Mouse (Mus musculus) limb, embryonic 13.5 days (tissue): ENCODE data around the gene Pacs2. TPM values are rescaled to one million over a fixed set of nuclear protein-coding genes. Genes with fewer than 3 reads are reported as not detected.

Source experiments
- ATAC-seq: fragments of 200-750 bp; cut with Nextera tagmentation; 2 replicates; pipeline ENCODE4 v1.8.0; 2017; ENCODE audit warnings: low read depth, moderate number of reproducible peaks, moderate TSS enrichment; ENCODE audit not compliant: low FRiP score
- H3K27ac ChIP-seq: fragments of 300-500 bp; sonication (generic); 2 replicates; pipeline ENCODE4 v1.5.1; 2015; ENCODE audit warnings: inconsistent platforms, mild to moderate bottlenecking, moderate library complexity
- H3K27me3 ChIP-seq: fragments of 300-500 bp; sonication (generic); 2 replicates; pipeline ENCODE4 v1.6.1; 2015; ENCODE audit warnings: mild to moderate bottlenecking, inconsistent platforms
- H3K36me3 ChIP-seq: fragments of 300-500 bp; sonication (generic); 2 replicates; pipeline ENCODE4 v1.6.1; 2015; ENCODE audit warnings: inconsistent platforms, mild to moderate bottlenecking, moderate library complexity
- H3K4me1 ChIP-seq: fragments of 300-500 bp; sonication (generic); 2 replicates; pipeline ENCODE4 v1.6.1; 2015; ENCODE audit warnings: inconsistent platforms
- H3K4me2 ChIP-seq: fragments of 300-500 bp; sonication (generic); replicated peaks from 2 replicates; pipeline ENCODE4 v1.6.1; 2015; ENCODE audit warnings: inconsistent platforms, mild to moderate bottlenecking, moderate library complexity
- H3K4me3 ChIP-seq: fragments of 300-500 bp; sonication (generic); 2 replicates; pipeline ENCODE4 v1.5.1; 2015; ENCODE audit warnings: moderate library complexity, mild to moderate bottlenecking, inconsistent platforms
- H3K9ac ChIP-seq: fragments of 300-500 bp; sonication (generic); 2 replicates; pipeline ENCODE4 v1.6.1; 2015; ENCODE audit warnings: mild to moderate bottlenecking, inconsistent platforms
- H3K9me3 ChIP-seq: fragments of 300-500 bp; sonication (generic); 2 replicates; pipeline ENCODE4 v1.6.1; 2016; ENCODE audit warnings: inconsistent platforms
- WGBS: fragments of 180-500 bp; shearing (Covaris S2); methylation state at CpG from one replicate; pipeline ENCODE4 v1.1.7; 2015; 5-methylcytosine and 5-hydroxymethylcytosine counted together
- polyA plus RNA-seq: library from polyadenylated mRNA; unstranded; fragments of >200 nt; fragmentation: Nextera tagmentation; extraction: Ambion mirVana; gene quantifications from 2 replicates; pipeline ENCODE4 v1.2.1, GENCODE M21; 2015

Pacs2 gene
- 14.2 and 16.7 TPM in 2 replicates for polyA plus RNA-seq

DNA sequence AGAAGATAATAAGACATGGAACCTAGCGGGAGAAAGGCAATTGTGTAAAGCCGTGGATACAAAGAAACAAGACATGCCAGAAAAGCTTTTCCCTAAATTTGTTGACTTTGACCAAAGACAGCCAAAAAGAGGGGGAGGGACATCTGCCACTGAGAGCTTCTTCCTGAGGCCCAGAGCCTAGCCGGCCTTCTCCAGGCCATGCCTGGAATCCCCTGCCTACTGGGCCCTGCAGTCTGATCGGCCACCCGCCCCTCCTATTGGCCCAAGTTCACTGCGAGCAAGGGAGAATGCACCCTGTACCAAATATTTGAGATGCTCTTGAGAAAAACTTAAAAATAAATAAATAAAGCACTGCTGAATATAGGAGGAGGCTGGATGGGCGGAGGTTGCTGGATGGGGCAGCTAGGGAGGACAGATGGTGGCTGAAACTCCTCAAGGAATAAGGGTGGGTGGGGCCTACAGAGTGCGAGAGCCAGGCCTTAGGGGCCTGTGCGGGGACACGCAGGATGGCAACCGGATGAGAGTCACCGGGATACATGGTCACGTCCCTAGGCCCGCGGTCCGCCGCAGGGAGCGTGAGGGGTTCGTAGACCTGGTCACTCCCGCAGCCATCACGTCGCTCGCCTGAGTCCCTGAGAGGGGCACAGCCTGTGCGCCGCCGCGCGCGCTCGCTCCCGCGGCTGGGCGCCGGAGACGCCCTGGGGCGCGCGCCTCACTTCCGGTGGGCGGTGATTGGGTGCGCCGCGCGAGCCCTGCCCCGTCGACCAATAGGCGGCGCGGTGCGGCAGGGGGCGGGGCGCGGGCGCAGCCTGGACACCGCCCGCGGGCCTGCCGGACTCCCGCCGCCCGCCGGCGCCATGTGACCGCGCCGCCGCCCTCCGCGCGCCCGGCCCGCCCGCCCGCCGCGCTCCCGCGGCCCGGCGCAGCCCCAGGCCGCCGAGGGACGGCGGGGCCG lies at the start of gene Pacs2:
TSS of gene Pacs2 (plus strand) at position 905 of the 955 bp plus-strand sequence.
- H3K9me3 ChIP-seq, result no peaks in the 10 kb centered on the region
- WGBS, result 5% methylated on average over 50 of the region's 85 CpGs
- peak within 1 kb of the TSS; percentile 88 for H3K27ac ChIP-seq
- peak; percentile 93 for ATAC-seq
- H3K9ac ChIP-seq, result peak within 1 kb of the TSS; percentile 90
- peaks cover 37% of the 10 kb centered on the region for H3K4me1 ChIP-seq
- no peaks in the 10 kb centered on the region for H3K36me3 ChIP-seq
- H3K4me2 ChIP-seq, result peak within 1 kb of the TSS; percentile 92
- H3K27me3 ChIP-seq, result no peaks in the 10 kb centered on the region
- H3K4me3 ChIP-seq, result peak within 1 kb of the TSS; percentile 95

DNA sequence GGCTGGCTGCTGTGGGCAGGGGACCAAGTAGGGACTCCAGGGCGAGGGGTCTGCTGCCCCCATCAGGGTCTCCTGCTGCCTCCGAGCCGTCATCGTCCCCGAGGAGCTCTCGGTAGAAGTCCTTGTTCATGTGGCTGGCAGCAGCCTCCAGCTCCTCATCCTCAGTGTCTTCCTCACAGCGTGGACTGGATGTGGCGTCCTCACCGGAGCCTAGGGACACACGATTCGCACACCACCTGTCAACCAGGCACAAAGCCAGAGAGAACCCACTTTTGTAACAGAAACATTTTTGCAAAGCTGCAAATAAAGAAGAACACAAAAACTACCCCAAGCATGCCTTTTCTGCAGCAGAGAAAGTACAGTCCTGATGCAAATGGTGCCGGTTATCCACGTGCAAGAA lies 48.5 kb upstream of the Pacs2 start:
- ATAC-seq, result no peak
- Histone ChIP-seq H3K36me3 (peaks cover 99% of the 10 kb centered on the region), H3K4me3 (no peak overlapping the region), H3K27me3 (no peaks in the 10 kb centered on the region), H3K9ac (no peak overlapping the region), H3K27ac (no peak overlapping the region), H3K4me1 (no peaks in the 10 kb centered on the region), H3K4me2 (no peak overlapping the region), H3K9me3 (no peaks in the 10 kb centered on the region)
- WGBS, result 91% methylated on average over 13 of the region's 13 CpGs

DNA sequence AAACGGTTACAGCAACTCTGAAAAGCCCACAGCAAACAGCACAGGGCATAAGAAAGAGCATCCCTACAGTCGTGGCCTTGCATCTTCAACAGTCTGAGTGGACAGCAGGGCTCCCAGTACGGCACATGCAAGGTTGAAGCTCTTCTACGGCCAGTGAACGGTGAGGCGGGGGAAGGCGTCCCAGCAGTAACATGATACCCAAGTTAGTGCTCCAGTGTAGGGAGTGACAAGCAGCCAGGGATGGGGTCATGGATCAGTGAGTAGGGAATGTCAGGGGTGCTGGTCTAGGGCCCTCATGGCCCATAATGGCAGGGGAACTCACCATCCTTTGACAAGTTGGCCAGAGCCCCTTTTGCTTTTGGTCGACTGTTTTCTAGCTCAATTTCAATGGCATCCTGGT lies 45.4 kb upstream of the Pacs2 start:
- H3K27ac ChIP-seq, result no peak overlapping the region
- H3K9me3 ChIP-seq, result no peaks in the 10 kb centered on the region
- 56% methylated on average over 8 of the region's 8 CpGs for WGBS
- no peaks in the 10 kb centered on the region for H3K27me3 ChIP-seq
- H3K4me2 ChIP-seq, result no peak overlapping the region
- H3K36me3 ChIP-seq, result peaks cover 99% of the 10 kb centered on the region
- no peak for ATAC-seq
- H3K9ac ChIP-seq, result no peak overlapping the region
- no peaks in the 10 kb centered on the region for H3K4me1 ChIP-seq
- H3K4me3 ChIP-seq, result no peak overlapping the region

- Histone ChIP-seq H3K9ac (no peak overlapping the region), H3K4me1 (no peaks in the 10 kb centered on the region), H3K36me3 (peaks cover 99% of the 10 kb centered on the region), H3K27ac (no peak overlapping the region), H3K9me3 (no peaks in the 10 kb centered on the region), H3K4me3 (no peak overlapping the region), H3K27me3 (no peaks in the 10 kb centered on the region), H3K4me2 (no peak overlapping the region)
- WGBS, result 91% methylated on average over 6 of the region's 6 CpGs
- no peak for ATAC-seq
Measured at GRCm38 (mm10) chr12:112969616-112970015, 44.7 kb upstream of the Pacs2 start.

DNA sequence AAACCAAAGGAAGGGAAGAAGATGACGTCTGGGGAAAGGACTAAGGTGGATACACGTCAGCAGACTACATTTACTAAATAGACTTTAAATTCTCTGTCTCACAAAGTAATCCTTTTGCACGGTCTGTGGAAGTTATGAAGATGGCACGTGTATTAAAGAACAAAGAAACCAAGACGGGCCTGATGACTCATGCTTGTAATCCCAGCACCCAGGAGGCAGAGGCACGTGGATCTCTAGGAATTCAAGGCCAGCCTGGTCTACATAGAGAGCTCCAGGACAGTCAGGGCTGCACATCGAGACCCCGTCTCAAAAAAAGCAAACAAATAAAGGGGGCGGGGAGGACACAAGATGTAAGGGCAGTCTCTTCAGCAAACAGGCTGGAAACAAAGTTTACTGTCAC lies 39.6 kb upstream of the Pacs2 start:
- no peaks in the 10 kb centered on the region for H3K9me3 ChIP-seq
- ATAC-seq, result no peak
- no peak overlapping the region for H3K4me2 ChIP-seq
- no peak overlapping the region for H3K9ac ChIP-seq
- H3K4me3 ChIP-seq, result no peak overlapping the region
- peaks cover 18% of the 10 kb centered on the region for H3K4me1 ChIP-seq
- no peaks in the 10 kb centered on the region for H3K27me3 ChIP-seq
- 88% methylated on average over 9 of the region's 9 CpGs for WGBS
- H3K36me3 ChIP-seq, result peaks cover 74% of the 10 kb centered on the region
- H3K27ac ChIP-seq, result no peak overlapping the region

GRCm38 (mm10) chr12:112976371-112977073 lies 37.8 kb upstream of the Pacs2 start, which contains the start of gene Btbd6:
Gene Btbd6, plus strand, starts transcription at chr12:112976482.
- no peaks in the 10 kb centered on the region for H3K9me3 ChIP-seq
- H3K4me1 ChIP-seq, result peaks cover 18% of the 10 kb centered on the region
- peak within 1 kb of the TSS; percentile 72 for H3K4me3 ChIP-seq
- ATAC-seq, result peak; percentile 92
- peak within 1 kb of the TSS; percentile 91 for H3K4me2 ChIP-seq
- H3K27me3 ChIP-seq, result no peaks in the 10 kb centered on the region
- WGBS, result under 1% methylated on average over 80 of the region's 80 CpGs
- peak within 1 kb of the TSS; percentile 89 for H3K9ac ChIP-seq
- H3K27ac ChIP-seq, result peak within 1 kb of the TSS; percentile 85
- peaks cover 75% of the 10 kb centered on the region for H3K36me3 ChIP-seq

GRCm38 (mm10) chr12:112977156-112977555 lies 37.2 kb upstream of the Pacs2 start:
- peak overlapping the region; percentile 85 for H3K27ac ChIP-seq
- H3K4me3 ChIP-seq, result peak overlapping the region; percentile 72
- peaks cover 18% of the 10 kb centered on the region for H3K4me1 ChIP-seq
- ATAC-seq, result peak; percentile 6; the same call in 1 of the 2 replicates
- WGBS, result 38% methylated on average over 12 of the region's 12 CpGs
- H3K9ac ChIP-seq, result peak overlapping the region; percentile 89
- peak overlapping the region; percentile 91 for H3K4me2 ChIP-seq
- H3K9me3 ChIP-seq, result no peaks in the 10 kb centered on the region
- peaks cover 75% of the 10 kb centered on the region for H3K36me3 ChIP-seq
- H3K27me3 ChIP-seq, result no peaks in the 10 kb centered on the region

DNA sequence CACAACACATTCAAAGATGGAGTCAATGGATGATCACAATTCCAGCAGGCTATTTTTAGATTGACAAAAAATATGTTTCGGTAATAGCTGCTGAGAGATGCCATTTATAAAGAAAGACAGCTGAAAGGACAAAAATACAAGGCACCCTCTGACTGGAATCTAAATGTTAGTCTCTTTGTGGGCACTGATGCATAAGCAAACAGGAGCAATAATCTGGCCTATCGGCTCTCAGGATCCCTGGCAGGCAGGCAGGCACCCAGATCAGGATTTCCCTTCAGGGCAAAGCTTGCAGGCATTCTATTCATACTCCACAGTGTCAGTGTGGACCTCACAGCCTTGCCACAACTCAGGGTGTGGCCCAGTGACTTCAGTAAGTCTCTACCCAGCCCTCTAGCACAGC lies 32.3 kb upstream of the Pacs2 start:
- no peak overlapping the region for H3K4me3 ChIP-seq
- no peaks in the 10 kb centered on the region for H3K9me3 ChIP-seq
- no peak overlapping the region for H3K9ac ChIP-seq
- peaks cover 10% of the 10 kb centered on the region for H3K4me1 ChIP-seq
- H3K4me2 ChIP-seq, result no peak overlapping the region
- H3K36me3 ChIP-seq, result peaks cover 94% of the 10 kb centered on the region
- no peaks in the 10 kb centered on the region for H3K27me3 ChIP-seq
- no peak for ATAC-seq
- 92% methylated on average over 2 of the region's 2 CpGs for WGBS
- no peak overlapping the region for H3K27ac ChIP-seq

DNA sequence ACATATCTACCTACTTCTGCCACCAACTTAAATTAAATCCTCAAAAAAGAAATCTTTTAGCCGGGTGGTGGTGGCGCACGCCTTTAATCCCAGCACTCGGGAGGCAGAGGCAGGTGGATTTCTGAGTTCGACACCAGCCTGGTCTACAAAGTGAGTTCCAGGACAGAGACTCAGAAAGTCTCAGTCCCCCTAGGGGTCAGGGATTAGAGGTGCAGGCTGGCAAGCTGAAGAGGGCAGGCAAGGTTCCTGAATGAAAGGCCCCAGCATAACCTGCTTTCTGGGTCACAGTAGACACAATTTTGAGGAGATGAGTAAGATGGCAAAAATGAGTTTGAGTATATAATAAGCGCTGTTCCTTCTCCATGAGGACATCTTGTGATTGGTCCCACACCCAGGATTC lies 29.0 kb upstream of the Pacs2 start:
- Histone ChIP-seq H3K27me3 (no peaks in the 10 kb centered on the region), H3K4me2 (no peak overlapping the region), H3K36me3 (peaks cover 80% of the 10 kb centered on the region), H3K4me1 (no peaks in the 10 kb centered on the region), H3K9me3 (no peaks in the 10 kb centered on the region), H3K9ac (no peak overlapping the region), H3K4me3 (no peak overlapping the region), H3K27ac (no peak overlapping the region)
- ATAC-seq, result no peak
- 89% methylated on average over 6 of the region's 6 CpGs for WGBS

DNA sequence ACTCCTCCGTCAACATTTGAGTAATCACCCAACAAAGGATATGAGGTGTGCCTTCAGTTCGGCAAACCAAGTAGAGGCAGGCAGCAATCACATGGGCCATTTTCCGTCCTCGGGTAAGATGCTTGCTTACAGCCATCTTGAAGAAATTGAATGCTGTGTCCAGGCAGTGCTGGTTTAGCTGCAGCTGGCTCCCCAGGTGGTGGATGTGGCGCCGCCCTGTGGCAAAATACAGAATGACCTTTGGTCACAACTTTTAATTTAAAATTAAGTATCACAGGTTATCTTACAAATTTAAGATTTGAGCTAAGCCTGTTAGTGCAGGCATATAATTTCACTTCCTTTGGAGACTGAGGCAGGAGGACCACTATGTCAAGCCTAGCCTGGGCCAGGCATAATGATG lies 26.4 kb upstream of the Pacs2 start:
- H3K4me1 ChIP-seq, result no peaks in the 10 kb centered on the region
- no peak overlapping the region for H3K27ac ChIP-seq
- 69% methylated on average over 6 of the region's 6 CpGs for WGBS
- no peaks in the 10 kb centered on the region for H3K27me3 ChIP-seq
- ATAC-seq, result no peak
- H3K9me3 ChIP-seq, result no peaks in the 10 kb centered on the region
- H3K36me3 ChIP-seq, result peaks cover 75% of the 10 kb centered on the region
- no peak overlapping the region for H3K9ac ChIP-seq
- no peak overlapping the region for H3K4me2 ChIP-seq
- no peak overlapping the region for H3K4me3 ChIP-seq

GRCm38 (mm10) chr12:112990706-112991405 lies 23.5 kb upstream of the Pacs2 start:
- no peak for ATAC-seq
- Histone ChIP-seq H3K36me3 (peaks cover 60% of the 10 kb centered on the region), H3K4me3 (no peak overlapping the region), H3K27me3 (no peaks in the 10 kb centered on the region), H3K9ac (no peak overlapping the region), H3K9me3 (no peaks in the 10 kb centered on the region), H3K4me1 (no peaks in the 10 kb centered on the region), H3K27ac (no peak overlapping the region), H3K4me2 (no peak overlapping the region)
- WGBS, result 86% methylated on average over 5 of the region's 5 CpGs

GRCm38 (mm10) chr12:112991444-112991843 lies 22.9 kb upstream of the Pacs2 start:
- 91% methylated on average over 2 of the region's 2 CpGs for WGBS
- no peaks in the 10 kb centered on the region for H3K27me3 ChIP-seq
- H3K9me3 ChIP-seq, result no peaks in the 10 kb centered on the region
- H3K27ac ChIP-seq, result no peak overlapping the region
- no peak for ATAC-seq
- no peak overlapping the region for H3K4me2 ChIP-seq
- peaks cover 58% of the 10 kb centered on the region for H3K36me3 ChIP-seq
- no peak overlapping the region for H3K4me3 ChIP-seq
- H3K4me1 ChIP-seq, result no peaks in the 10 kb centered on the region
- no peak overlapping the region for H3K9ac ChIP-seq
